Mouse (Mus musculus): ENCODE results near the gene Nup98. TPM values are rescaled to one million over a fixed set of nuclear protein-coding genes. Genes with fewer than 3 reads are reported as not detected.

Gene Nup98
- polyA plus RNA-seq (2021; fragmentation: Nextera tagmentation), result 6.2 and 9.5 TPM in 2 replicates
- long read RNA-seq, experiment 1, partial matches to known transcripts, result 5 of 7 reads
- long read RNA-seq, experiment 1, other reads (novel, unspliced or antisense), result 0 of 7 reads
- long read RNA-seq, experiment 2, transcript Nup98-206 (23 exons, 3,748 nt), result major isoform, 7 of 34 reads
- long read RNA-seq, experiment 2, partial matches to known transcripts, result 12 of 34 reads
- long read RNA-seq, experiment 2, other reads (novel, unspliced or antisense), result 10 of 34 reads

GRCm38 (mm10) chr7:102209756-102210721, at the start of gene Nup98, which contains the start of gene Pgap2:
Gene Nup98 (minus strand): TSS chr7:102210176.
Gene Pgap2 (plus strand): TSS chr7:102210208.

DNA sequence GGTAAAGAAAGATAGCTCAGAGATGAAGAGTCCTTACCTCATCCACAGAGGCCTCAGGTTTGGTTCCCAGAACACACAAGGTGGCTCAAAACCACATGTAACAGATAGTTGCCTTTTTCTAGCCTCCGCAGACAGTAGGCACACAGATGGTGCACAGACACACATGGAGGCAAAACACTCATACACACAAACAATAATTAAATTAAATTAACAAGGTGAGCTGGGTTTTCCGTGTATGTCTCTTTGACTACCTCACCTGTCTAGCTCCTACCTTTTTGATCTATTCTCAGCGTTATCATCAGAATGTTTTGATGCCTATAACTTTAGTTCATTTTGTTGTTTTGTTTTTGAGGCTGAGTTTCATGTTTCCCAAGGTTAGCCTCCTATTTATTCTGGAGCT, 46.0 kb upstream of the Nup98 start, which contains the start of gene Rhog:
TSS of gene Rhog (minus strand) at position 101 of the 400 bp plus-strand sequence.

DNA sequence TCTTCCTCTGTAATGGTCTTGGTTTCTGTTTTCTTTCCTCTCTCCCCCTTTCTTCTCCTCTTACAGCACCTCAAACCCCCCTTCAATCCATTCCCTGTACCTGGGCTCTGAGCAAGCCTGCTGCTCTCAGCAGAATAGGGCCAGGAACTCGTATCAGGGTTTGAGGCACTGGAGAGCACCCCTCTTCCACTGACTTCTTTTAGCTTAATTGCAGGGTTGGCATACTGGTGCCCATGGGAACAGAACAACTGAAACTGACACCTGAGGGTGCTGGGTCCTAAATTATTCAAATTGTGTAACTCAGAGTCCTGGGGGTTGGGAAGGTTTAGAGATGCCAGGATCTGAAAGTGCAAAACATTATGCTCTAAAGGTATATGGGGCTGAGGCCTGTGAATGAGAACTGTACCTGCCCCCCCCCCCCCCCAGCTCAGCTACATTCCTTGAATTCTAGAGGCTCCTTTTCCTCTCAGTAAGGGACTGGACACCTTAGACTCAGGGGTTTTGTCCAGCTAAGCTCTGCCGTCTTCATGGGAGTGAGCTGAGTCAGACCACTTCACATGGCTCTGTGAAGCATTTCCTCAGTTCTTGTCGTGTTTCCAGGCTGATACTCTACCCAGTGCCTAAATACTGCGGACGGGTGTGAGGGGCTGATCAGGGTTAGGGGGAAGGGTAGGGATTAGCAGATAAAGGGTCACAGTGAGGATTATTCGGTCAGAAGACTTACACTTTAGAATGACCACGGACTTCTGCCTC, 93.2 kb downstream of the Nup98 start, which contains the start of gene Chrna10:
TSS of gene Chrna10 (minus strand) at position 250 of the 753 bp plus-strand sequence.

GRCm38 (mm10) chr7:102109171-102109570, 100.8 kb downstream of the Nup98 start, which contains the start of gene Art5:
Gene Art5 (minus strand): TSS chr7:102109489.

DNA sequence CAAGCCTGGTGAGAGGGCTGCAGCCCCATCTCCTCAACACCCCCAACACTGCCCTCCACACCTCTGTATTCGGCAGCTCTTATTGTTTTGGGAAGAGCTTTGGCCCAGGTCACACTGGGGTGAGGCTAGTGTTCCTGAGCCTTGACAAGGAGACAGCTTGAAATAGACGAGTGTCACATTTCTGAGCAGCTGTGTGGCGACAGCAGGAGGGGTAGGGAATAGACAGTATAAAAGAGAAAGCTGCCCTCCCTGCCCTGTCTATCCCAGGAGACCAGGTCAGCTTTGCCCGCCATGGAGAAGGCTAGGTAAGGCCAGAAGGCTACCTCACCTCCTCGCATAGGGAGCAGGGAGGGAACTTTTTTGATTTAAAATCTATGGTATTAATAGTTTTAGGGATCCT, 108.5 kb downstream of the Nup98 start, which contains the start of gene Art1:
TSS of gene Art1 (plus strand) at position 257 of the 400 bp plus-strand sequence.

DNA sequence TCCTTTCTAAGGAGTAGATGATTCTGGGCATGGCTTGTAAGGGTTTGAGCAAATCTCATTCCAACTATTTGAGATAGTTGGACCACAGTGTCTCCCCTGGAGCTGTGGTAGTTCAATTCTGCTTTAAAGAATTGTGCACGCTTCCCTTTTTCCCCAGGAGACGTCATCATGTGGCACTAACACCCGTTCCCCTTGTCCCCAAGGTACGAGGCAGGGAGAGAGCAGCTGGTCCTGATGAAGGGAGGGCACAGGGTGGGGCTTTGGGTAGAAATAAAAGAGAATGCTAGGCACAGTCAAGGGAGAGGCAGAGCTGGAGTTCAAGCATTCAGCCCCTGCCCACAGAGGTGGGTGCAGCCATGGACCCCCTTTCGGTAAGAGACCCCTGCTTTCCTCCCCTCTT, 127.2 kb downstream of the Nup98 start, which contains the start of gene Trpc2:
TSS of gene Trpc2 (plus strand) at position 301 of the 400 bp plus-strand sequence.

Other genes with a start within 250 kb of the Nup98 start
- 0.60 and 1.5 TPM in 2 replicates for gene Il18bp, start 191.5 kb downstream of the Nup98 start, polyA plus RNA-seq (2021; fragmentation: Nextera tagmentation)
- gene Rnf121, start 144.7 kb downstream of the Nup98 start, polyA plus RNA-seq (2021; fragmentation: Nextera tagmentation), result 18.0 and 19.2 TPM in 2 replicates
- 2.4 and 3.1 TPM in 2 replicates for gene Xndc1, start 144.7 kb downstream of the Nup98 start, polyA plus RNA-seq (2021; fragmentation: Nextera tagmentation)
- gene Xntrpc, start 144.5 kb downstream of the Nup98 start, polyA plus RNA-seq (2021; fragmentation: Nextera tagmentation), result 0.09 and 0.13 TPM in 2 replicates
- gene Trpc2, start 127.1 kb downstream of the Nup98 start, polyA plus RNA-seq (2021; fragmentation: Nextera tagmentation), result not detected in 2 replicates
- gene Art1, start 108.4 kb downstream of the Nup98 start, polyA plus RNA-seq (2021; fragmentation: Nextera tagmentation), result 0.10 and 0.11 TPM in 2 replicates
- not detected in 2 replicates for gene Art5, start 100.7 kb downstream of the Nup98 start, polyA plus RNA-seq (2021; fragmentation: Nextera tagmentation)
- gene Chrna10, start 93.3 kb downstream of the Nup98 start, polyA plus RNA-seq (2021; fragmentation: Nextera tagmentation), result 0.05 and 0.21 TPM in 2 replicates
- gene Pgap2, start within 50 bp of the Nup98 start, polyA plus RNA-seq (2021; fragmentation: Nextera tagmentation), result 29.1 and 29.3 TPM in 2 replicates
- 33.4 and 47.7 TPM in 2 replicates for gene Rhog, start 45.9 kb upstream of the Nup98 start, polyA plus RNA-seq (2021; fragmentation: Nextera tagmentation)
- gene Stim1, start 57.6 kb upstream of the Nup98 start, polyA plus RNA-seq (2021; fragmentation: Nextera tagmentation), result 20.4 TPM in 2 replicates
- gene Rrm1, start 231.5 kb upstream of the Nup98 start, polyA plus RNA-seq (2021; fragmentation: Nextera tagmentation), result 8.8 and 8.9 TPM in 2 replicates